Mouse (Mus musculus) lung, adult 2 months (tissue): ENCODE measurements at regions not wholly inside any gene's neighbourhood (a gene's known extent, or its start where the extent isn't known, plus 50 kb on each side); places are given as distances from the start of the nearest gene placed in this dataset.

Source experiments
- CTCF ChIP-seq: fragments of 200-500 bp; IDR thresholded peaks from 2 replicates; pipeline ENCODE4 v1.5.1; 2011; ENCODE audit warnings: mild to moderate bottlenecking, low read length, control low read depth; ENCODE audit not compliant: insufficient read depth
- POLR2A ChIP-seq: fragments of 200-500 bp; IDR thresholded peaks from 2 replicates; pipeline ENCODE4 v1.6.1; 2011; ENCODE audit warnings: low read depth, mild to moderate bottlenecking, control low read depth, low read length, borderline replicate concordance; ENCODE audit errors: extremely low read depth

- no peak for TF ChIP-seq POLR2A
- TF ChIP-seq CTCF, result no peak
Measured at GRCm38 (mm10) chr5:118832701-118833100, 272.2 kb downstream of the Med13l start.
